Mouse (Mus musculus) neural tube, embryonic 11.5 days (tissue): Measurements from ENCODE around the gene Chek2. TPM values are rescaled to one million over a fixed set of nuclear protein-coding genes. Genes with fewer than 3 reads are reported as not detected.

Experiments used
- polyA plus RNA-seq: library from polyadenylated mRNA; unstranded; fragments of >200 nt; fragmentation: Nextera tagmentation; extraction: Ambion mirVana; gene quantifications from 2 replicates; pipeline ENCODE4 v1.2.1, GENCODE M21; 2014

Gene Chek2
- polyA plus RNA-seq, 1 experiment from 2014 or later = 24.2 TPM

Other genes starting within 250 kb of the Chek2 start
- gene Noc4l, start 186.6 kb upstream of the Chek2 start, polyA plus RNA-seq = 59.4 and 61.6 TPM in 2 replicates
- gene Ddx51, start 186.5 kb upstream of the Chek2 start, polyA plus RNA-seq = 38.0 and 39.8 TPM in 2 replicates
- gene Ep400, start 69.3 kb upstream of the Chek2 start, polyA plus RNA-seq = 50.4 and 50.9 TPM in 2 replicates
- gene Pus1, start 59.3 kb upstream of the Chek2 start, polyA plus RNA-seq = 16.7 and 18.4 TPM in 2 replicates
- gene Ulk1, start 29.9 kb upstream of the Chek2 start, polyA plus RNA-seq = 41.7 and 46.9 TPM in 2 replicates
- 21.1 and 21.4 TPM in 2 replicates for gene Hscb, start 202 bp upstream of the Chek2 start, polyA plus RNA-seq
- gene Ttc28, start 39.8 kb downstream of the Chek2 start, polyA plus RNA-seq = 16.1 and 17.7 TPM in 2 replicates